Mouse (Mus musculus): Measurements from ENCODE around the gene Tesc. TPM values are rescaled to one million over a fixed set of nuclear protein-coding genes. Genes with fewer than 3 reads are reported as not detected.

Gene Tesc
- polyA plus RNA-seq (2021; fragmentation: Nextera tagmentation): 237 and 271 TPM in 2 replicates
- long read RNA-seq, experiment 1, transcript Tesc-201 (8 exons, 1,031 nt): major isoform, 145 of 210 reads
- long read RNA-seq, experiment 1, transcript Tesc-203 (7 exons, 994 nt): minor isoform, 44 of 210 reads
- long read RNA-seq, experiment 1, transcript Tesc-202 (8 exons, 981 nt): minor isoform, 10 of 210 reads
- long read RNA-seq, experiment 1, partial matches to known transcripts: 9 of 210 reads
- long read RNA-seq, experiment 1, other reads (novel, unspliced or antisense): 2 of 210 reads
- long read RNA-seq, experiment 2, transcript Tesc-203 (7 exons, 994 nt): minor isoform, 28 of 120 reads
- long read RNA-seq, experiment 2, transcript Tesc-201 (8 exons, 1,031 nt): major isoform, 62 of 120 reads
- long read RNA-seq, experiment 2, transcript Tesc-202 (8 exons, 981 nt): minor isoform, 10 of 120 reads
- long read RNA-seq, experiment 2, partial matches to known transcripts: 3 of 120 reads
- long read RNA-seq, experiment 2, other reads (novel, unspliced or antisense): 17 of 120 reads

GRCm38 (mm10) chr5:118027698-118028190, at the start of gene Tesc:
Tesc (plus strand) TSS chr5:118027743.

Other genes with a start within 250 kb of the Tesc start
- gene Nos1, start 246.7 kb upstream of the Tesc start, polyA plus RNA-seq (2021; fragmentation: Nextera tagmentation): 7.8 and 7.9 TPM in 2 replicates
- 57.4 and 61.8 TPM in 2 replicates for gene Fbxo21, start 51.0 kb upstream of the Tesc start, polyA plus RNA-seq (2021; fragmentation: Nextera tagmentation)
- 2.8 and 3.0 TPM in 2 replicates for gene Fbxw8, start 127.7 kb downstream of the Tesc start, polyA plus RNA-seq (2021; fragmentation: Nextera tagmentation)
- 2.1 and 2.5 TPM in 2 replicates for gene Hrk, start 136.9 kb downstream of the Tesc start, polyA plus RNA-seq (2021; fragmentation: Nextera tagmentation)
- 16.4 and 21.1 TPM in 2 replicates for gene Rnft2, start 217.4 kb downstream of the Tesc start, polyA plus RNA-seq (2021; fragmentation: Nextera tagmentation)
- gene 2410131K14Rik, start 217.5 kb downstream of the Tesc start, polyA plus RNA-seq (2021; fragmentation: Nextera tagmentation): 4.4 and 4.5 TPM in 2 replicates

Data from layer of hippocampus, adult 6 months (tissue).